Mouse (Mus musculus): ENCODE measurements around the gene Col4a6.

Col4a6 gene

GRCm38 (mm10) chrX:141265986-141266385 lies 207.9 kb downstream of the Col4a6 start:
- DNase-seq (ENCODE audit: low read depth, low spot score) = no peak

GRCm38 (mm10) chrX:141249636-141250035 lies 224.2 kb downstream of the Col4a6 start:
- peak; percentile 2 for DNase-seq (ENCODE audit: low read depth, low spot score)

DNA sequence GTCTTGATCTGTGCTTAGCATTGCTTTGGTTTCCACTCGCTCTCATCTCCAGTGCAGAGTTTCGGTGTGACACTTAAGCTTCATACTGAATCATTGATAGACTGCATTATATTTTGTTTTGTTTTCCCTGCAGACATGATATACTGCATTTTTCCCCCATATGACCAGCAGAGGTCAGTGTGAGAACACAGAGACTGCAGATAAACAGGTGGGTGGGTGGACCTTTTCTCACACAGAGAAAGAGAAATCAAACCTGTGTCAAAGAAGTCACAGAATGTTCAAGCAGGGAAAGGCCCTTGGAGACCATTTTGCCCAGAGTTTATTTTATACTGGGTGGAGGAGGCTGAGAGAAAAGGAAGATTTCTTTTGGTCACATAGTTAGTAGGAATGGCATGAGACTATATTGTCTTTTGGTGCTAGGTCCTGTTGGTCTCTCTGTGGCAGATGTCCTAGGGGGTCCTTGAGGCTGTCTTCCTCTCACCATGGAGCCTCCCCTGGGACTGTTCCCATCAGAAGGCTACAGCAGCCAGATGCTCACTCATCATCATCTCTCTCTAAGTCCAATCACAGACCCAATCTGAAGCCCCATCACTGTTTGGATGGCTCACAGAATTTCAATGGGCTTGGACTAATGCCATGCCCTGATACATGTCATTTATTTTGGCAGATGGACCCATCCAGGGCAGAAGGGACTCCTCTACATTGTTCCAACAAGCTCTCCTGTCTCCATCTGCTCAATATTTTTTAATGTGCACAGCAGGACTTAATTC lies 237.1 kb downstream of the Col4a6 start:
- DNase-seq (ENCODE audit: low read depth, low spot score) = peak; percentile 5

DNA sequence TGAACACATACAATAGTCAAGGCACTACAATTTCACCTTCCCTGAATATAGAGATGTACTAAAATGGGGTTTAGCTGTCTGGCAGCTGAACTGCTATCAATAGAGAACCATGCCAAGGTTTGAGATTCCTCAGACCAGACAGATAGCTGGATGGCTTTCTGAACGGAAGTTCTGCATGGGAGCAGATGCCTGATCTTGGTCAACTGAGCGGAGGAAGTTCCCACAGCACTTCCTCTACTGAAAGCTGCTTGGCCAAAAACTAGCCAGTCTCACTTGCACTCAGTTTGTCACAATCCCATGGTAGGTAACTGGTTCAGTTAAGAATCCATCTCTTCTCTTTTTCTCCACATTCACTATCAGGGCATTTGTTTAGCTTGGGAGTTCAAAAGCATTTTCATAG lies 245.7 kb downstream of the Col4a6 start:
- no peak for DNase-seq (ENCODE audit: low read depth, low spot score)

DNA sequence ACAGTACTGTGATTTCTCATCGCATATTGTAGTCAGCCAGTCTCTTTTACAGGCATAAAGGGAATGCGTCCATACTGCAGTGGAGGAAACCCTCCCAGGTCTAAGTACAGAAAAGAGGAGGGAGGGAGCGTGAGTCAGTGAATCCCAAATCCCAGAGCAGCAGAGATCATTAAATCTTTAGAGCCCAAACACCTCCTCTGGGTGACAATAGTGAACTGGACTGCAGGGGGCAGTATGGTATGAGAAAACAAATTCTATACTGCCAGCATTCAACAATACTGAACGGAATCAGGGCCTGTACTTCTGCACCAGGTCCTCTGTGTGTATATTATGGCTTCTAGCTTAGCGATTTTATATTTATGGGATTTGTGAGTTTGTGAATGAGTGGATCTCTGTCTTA lies 261.1 kb downstream of the Col4a6 start:
- DNase-seq (ENCODE audit: low read depth, low spot score) = peak; percentile 16

DNA sequence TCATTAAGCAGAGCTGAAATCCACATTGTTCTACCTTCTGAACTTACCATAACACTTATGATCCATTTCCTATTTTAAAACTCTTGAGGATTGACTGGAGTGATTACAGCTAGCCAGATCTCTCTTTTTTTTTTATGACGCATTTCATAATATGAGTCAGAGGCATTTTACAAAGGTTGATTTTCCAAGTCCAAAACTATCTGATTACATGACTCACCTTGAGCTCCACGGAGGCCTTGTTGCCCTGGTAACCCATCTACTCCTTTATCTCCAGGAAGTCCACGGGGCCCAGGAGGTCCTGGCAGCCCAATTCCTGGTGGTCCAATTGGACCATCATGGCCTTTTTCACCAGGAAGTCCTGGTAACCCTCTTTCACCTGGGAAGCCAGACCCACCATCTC lies 274.9 kb downstream of the Col4a6 start:
- no peak for DNase-seq (ENCODE audit: low read depth, low spot score)

- no peak for DNase-seq (ENCODE audit: low read depth, low spot score)
Observed at GRCm38 (mm10) chrX:141195036-141195435, 278.8 kb downstream of the Col4a6 start.

DNA sequence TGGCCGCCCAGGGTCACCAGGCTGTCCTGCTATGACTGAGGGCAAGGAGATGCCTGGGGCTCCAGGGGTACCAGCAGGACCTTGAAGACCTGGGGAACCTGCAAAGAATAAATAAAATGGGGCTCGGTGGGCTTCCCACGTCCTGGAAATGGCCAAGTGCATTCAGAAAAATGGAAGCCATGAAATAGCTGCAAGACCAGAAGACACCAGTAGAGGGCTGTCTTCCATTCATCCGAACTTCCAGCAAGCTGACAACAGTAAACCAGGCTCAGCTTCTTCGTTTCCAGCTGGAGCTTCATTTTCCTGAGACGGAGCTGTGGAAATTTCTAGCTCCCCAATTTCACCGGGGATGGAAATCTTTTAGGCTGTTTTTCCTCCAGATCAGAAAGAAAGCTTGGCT lies 298.5 kb downstream of the Col4a6 start:
- DNase-seq (ENCODE audit: low read depth, low spot score) = peak; percentile 19

GRCm38 (mm10) chrX:141165067-141165466 lies 308.8 kb downstream of the Col4a6 start:
- no peak for DNase-seq (ENCODE audit: low read depth, low spot score)

DNA sequence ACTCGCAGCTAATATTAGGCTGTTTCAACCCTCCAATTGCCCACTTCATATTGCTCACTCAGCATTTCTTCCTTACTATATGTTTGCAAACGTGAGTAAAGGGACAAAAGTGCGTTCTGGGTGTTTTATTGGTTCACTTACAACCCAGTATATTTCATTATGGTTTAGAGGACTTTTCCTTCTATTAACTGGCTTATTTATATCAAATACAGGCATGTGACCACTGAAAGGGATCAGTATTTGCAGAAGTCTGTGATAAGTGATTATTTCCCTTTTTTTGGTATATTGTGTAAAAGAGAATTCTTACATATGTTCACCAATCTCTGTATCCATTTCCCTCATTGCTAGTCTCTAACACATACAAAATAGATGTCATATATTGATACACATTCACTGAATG lies 313.5 kb downstream of the Col4a6 start:
- DNase-seq (ENCODE audit: low read depth, low spot score) = no peak

DNA sequence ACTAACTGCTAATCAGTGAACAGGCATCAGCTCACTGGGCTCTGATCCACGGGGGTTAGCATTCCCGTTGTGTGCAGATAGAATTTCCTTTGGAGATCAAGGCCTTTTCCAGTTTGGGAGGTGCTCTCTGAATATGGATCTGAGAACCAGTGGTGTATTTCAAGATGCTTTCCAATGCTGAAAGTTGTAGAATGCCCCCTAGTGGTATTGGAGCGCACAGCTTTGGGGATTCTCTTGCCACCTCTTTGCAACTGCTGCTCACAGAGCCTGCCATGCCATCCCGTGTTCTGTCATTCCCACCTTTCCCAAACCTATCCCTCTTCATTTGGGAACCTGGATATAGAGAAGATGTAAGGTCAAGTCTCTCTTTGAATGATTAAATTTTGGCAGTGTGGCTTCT lies 315.7 kb downstream of the Col4a6 start:
- DNase-seq (ENCODE audit: low read depth, low spot score) = no peak

DNA sequence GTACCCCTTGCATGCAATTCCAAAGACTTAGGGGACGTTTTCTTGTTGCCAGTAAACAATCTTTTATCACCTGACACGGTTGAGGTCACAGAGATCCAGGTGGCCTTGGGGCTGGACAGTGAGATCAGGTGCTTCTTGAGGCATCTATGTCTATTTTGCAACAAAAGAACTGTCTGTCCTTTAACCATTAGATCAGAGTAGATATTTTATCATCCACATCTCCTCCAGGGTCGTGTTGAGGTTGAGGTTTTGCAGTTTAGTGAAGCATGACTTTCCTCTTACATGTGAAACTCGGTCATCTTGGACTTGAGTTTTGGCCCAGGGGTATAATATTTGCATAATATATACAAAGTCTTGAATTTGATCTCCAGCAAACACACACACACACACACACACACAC lies 316.2 kb downstream of the Col4a6 start:
- peak; percentile 55 for DNase-seq (ENCODE audit: low read depth, low spot score)

DNA sequence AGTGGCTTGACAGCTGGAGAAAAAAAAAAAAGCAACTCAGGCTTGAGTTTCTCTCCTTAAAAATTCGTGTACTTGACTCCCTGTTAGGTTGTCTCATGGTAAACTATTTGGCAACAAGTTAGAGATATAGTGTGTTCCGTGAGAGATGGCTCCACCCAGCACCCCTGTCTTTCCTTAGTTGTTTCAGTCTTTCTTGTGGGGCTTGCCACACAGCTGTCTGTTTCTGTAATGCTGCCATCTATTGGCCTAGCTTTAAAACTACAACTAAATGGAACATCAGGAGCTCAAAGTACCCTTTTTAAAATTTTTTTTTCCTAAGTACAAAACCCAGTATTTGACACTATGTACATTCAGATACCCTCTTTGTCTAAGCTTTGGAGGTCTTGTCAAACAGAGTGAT lies 317.2 kb downstream of the Col4a6 start:
- peak; percentile 44 for DNase-seq (ENCODE audit: low read depth, low spot score)

- DNase-seq (ENCODE audit: low read depth, low spot score) = no peak
Observed at GRCm38 (mm10) chrX:141151182-141151581, 322.7 kb downstream of the Col4a6 start.

DNA sequence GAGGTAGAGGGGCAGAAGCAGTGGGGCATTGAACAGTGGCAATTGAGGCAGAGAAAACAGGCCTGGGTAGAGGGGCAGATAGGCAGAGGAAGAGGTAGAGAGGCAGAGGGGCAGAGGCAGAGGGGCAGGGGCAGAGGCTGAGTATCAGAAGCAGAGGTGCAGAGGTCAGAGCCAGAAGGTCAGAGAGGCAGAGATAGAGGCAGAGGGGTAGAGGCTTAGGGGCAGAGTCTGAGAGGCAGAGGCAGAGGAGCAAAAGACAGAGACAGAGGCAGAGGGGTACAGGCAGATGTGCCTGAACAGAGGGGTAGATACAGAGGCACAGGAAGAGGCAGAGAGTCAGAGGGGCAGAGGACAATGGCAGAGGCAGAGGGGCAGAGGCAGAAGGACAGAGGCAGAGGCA lies 323.6 kb downstream of the Col4a6 start:
- no peak for DNase-seq (ENCODE audit: low read depth, low spot score)

- peak; percentile 15 for DNase-seq (ENCODE audit: low read depth, low spot score)
Observed at GRCm38 (mm10) chrX:141149705-141150104, 324.2 kb downstream of the Col4a6 start.

Data from A20 (cell line).